Mouse (Mus musculus): ENCODE results near the gene Large2. TPM values are rescaled to one million over a fixed set of nuclear protein-coding genes. Genes with fewer than 3 reads are reported as not detected.

Gene Large2
- total RNA-seq, 1 experiment from 2014 or later, result 1.8 TPM

DNA sequence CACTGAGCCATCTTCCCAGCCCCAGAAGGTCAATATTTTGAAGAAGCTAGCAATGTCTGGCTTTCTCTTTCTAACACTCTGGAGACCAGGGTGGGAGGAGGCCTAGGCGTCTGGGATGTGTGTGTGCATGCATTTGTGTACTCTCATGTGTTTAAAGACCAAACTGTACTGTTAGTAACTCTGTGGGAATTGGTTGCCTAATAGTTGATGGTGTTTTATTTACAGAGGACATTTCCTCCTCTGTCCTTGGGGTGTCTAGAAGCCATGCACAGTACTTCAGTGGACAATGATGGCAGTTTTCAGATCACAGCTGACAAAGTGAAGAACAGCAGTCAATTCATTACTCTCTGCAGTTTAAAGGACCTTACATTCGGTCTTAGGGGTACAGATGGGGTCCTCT is 27.5 kb downstream of the Large2 start:
- ATAC-seq (replicated peaks; ENCODE audit: low read depth, poor library complexity, severe bottlenecking), result no peak

- no peak for ATAC-seq (replicated peaks; ENCODE audit: low read depth, poor library complexity, severe bottlenecking)
Measured at GRCm38 (mm10) chr2:92342418-92342817, 32.3 kb downstream of the Large2 start.

GRCm38 (mm10) chr2:92331871-92332270 is 42.8 kb downstream of the Large2 start:
- no peak for ATAC-seq (replicated peaks; ENCODE audit: low read depth, poor library complexity, severe bottlenecking)

DNA sequence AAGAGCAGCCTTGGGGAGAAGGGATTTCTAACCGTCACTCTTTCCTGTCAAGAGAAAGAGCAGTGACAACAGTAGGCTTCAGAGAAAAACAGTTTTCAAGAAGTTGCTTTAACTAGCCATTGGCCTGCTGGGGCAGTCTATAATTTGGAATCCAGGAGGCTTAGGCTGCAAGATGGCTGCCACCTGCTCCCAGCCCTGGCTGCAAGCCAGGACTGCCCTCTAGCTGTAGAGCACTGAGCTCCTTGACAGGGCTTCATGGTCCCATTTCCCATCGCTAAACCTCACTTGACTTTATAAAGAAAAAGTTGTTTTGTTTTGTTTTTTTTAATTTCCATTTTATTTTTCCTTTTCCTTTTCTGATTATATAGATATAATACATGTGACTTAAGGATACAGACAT is 43.3 kb downstream of the Large2 start:
- ATAC-seq (replicated peaks; ENCODE audit: low read depth, poor library complexity, severe bottlenecking), result 0 out of 2 replicates have a peak, but pooled peaks have one; percentile 36

DNA sequence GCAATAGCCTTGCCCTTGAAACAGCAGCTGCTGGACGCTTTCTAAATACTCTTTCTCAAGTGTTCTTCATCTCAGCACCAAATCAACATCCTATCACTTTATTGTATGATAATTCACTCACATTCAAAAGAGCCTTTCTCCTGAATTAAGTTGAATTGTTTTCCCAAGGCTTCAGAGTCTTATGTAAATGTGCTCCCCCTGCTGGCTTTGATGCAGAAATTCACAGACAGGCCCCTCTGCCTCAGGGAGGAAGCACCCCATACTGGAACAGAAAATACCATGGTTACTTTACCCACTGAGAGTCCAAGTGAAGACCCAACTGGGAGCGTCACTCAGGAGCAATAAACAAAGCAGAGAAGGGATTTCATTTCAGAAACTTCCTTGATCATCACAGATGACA is 43.8 kb downstream of the Large2 start:
- peak; percentile 73 for ATAC-seq (replicated peaks; ENCODE audit: low read depth, poor library complexity, severe bottlenecking)

DNA sequence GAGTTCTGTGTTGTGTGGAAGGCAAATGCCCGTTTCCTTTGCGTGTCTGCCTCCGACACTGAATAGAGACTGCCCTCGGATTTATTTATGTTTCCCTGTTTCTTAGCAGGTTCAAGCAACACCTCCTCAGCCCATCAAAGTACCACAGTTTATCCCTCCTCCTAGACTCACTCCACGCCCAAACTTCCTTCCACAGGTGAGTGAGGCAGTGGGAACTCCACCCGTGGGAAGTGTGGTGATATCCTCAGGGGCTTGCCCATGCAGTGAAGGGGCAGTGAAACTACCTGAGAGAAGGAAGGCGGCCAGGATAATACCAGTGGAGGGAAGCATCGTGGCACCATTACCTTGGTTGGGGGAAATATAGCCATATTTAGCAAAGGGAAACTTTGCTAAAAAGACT is 46.5 kb downstream of the Large2 start:
- ATAC-seq (replicated peaks; ENCODE audit: low read depth, poor library complexity, severe bottlenecking), result no peak

DNA sequence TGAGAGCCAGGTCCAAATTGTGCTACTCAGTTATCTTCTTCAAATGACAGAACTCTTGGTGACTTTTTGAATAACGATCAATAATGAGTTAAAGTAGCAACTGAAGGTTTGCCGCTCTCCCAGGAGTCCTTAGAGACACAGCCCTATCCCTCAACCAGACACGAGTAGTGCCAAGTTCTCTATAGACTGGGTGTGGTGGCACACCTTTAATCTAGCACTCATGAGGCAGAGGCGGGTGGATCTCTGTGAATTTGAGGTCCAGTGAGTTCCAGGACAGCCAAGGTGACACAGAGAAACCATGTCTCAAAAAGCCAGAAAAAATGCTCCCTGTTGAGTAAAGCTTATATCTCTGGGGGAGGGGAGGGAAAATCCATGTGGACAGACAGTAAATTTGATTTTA is 47.1 kb downstream of the Large2 start:
- ATAC-seq (replicated peaks; ENCODE audit: low read depth, poor library complexity, severe bottlenecking), result no peak

DNA sequence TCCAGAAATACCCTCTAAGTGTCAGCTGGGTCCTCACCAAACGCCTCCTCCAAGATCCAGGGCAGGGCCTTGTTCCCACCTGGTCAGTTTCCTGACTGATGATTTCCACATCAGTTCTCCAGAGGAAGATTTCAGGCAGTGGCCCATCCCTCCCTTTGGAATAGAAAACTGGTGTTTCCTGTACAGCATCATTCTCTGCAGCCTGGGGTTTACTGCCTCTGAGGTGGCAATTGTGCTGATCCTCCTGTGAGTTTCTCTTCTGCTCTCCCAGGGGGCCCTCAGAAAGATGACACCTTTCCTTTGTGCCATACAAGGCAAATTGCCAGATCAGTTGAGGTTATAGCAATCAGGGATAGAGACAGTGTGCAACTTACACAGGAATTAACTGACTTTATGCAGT is 48.4 kb downstream of the Large2 start:
- ATAC-seq (replicated peaks; ENCODE audit: low read depth, poor library complexity, severe bottlenecking), result no peak

- ATAC-seq (replicated peaks; ENCODE audit: low read depth, poor library complexity, severe bottlenecking), result no peak
Measured at GRCm38 (mm10) chr2:92325676-92326075, 49.0 kb downstream of the Large2 start.

DNA sequence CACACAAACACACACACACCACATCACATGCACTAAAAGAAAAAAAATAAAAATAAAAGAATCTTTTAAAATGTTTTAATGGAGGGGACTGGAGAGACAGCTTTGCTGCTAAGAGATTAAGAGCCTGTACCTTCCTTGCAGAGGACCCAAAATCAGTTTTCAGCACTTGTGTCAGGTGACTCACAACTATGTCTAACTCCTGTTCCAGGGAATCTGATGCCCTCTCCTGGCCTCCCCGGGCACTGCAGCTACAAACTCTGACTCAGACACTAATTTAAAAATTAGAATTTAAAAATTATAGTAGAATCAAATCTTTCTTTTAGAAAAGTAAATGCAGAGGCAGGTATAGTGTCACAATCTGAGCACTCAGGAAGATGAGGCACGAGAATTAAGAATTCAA is 52.0 kb downstream of the Large2 start:
- peak; percentile 42; the same call in 1 of the 2 replicates for ATAC-seq (replicated peaks; ENCODE audit: low read depth, poor library complexity, severe bottlenecking)

DNA sequence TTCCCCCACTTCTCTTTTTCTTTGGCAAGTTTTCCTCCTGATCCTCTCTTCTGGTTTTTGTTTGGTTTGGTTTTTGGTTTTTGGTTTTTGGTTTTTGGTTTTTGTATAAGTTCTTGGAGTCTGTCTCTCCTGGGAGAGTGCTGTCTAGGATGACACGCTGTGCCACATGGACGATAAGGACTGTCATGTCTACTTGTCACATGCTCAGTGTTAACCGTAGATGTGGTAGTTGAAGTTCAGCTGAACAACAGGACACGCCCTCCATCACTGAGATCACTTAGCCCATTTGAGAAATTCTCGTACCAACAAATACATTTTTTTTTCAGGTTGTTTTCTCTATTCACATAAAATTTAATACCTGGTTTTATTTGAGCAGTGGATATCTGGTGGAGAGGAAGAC is 57.4 kb downstream of the Large2 start:
- peak; percentile 63; the same call in 1 of the 2 replicates for ATAC-seq (replicated peaks; ENCODE audit: low read depth, poor library complexity, severe bottlenecking)

DNA sequence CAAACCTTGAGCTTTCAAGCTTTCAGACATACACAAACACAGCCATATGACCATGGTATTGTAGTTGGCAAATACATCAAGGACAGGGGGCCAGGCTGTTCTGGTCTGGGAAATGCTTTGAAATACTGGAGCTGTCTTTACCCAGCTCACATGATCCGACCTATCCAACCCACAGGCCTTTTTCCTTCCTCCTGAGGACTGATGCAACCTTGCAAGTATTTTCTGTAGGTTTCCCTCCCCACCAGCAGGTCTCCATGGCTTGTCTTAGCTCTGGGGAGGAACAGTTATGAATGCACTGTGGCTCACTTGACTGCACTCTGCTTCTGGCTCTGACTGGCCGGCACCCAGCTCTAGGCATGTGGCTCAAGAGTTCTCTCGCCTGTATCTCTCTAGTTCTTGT is 58.0 kb downstream of the Large2 start:
- ATAC-seq (replicated peaks; ENCODE audit: low read depth, poor library complexity, severe bottlenecking), result peak; percentile 22; the same call in 1 of the 2 replicates

Other genes with a start within 250 kb of the Large2 start
- 16.0 and 18.1 TPM in 2 replicates for gene Pex16, start 193 bp downstream of the Large2 start, total RNA-seq (2017)
- 0.68 and 2.1 TPM in 2 replicates for gene 1700029I15Rik, start 7.7 kb upstream of the Large2 start, total RNA-seq (2017)
- not detected in 2 replicates for gene Mapk8ip1, start 26.4 kb upstream of the Large2 start, total RNA-seq (2017)
- gene Cry2, start 59.2 kb upstream of the Large2 start, total RNA-seq (2017), result 11.2 and 12.6 TPM in 2 replicates
- gene Slc35c1, start 85.7 kb upstream of the Large2 start, total RNA-seq (2017), result 12.0 and 19.4 TPM in 2 replicates
- 0.64 and 1.7 TPM in 2 replicates for gene Chst1, start 224.8 kb upstream of the Large2 start, total RNA-seq (2017)

Measured in common myeloid progenitor, adult 5-6 weeks (primary cell).